Mouse (Mus musculus): Measurements from ENCODE around the gene Sypl.

Gene Sypl

DNA sequence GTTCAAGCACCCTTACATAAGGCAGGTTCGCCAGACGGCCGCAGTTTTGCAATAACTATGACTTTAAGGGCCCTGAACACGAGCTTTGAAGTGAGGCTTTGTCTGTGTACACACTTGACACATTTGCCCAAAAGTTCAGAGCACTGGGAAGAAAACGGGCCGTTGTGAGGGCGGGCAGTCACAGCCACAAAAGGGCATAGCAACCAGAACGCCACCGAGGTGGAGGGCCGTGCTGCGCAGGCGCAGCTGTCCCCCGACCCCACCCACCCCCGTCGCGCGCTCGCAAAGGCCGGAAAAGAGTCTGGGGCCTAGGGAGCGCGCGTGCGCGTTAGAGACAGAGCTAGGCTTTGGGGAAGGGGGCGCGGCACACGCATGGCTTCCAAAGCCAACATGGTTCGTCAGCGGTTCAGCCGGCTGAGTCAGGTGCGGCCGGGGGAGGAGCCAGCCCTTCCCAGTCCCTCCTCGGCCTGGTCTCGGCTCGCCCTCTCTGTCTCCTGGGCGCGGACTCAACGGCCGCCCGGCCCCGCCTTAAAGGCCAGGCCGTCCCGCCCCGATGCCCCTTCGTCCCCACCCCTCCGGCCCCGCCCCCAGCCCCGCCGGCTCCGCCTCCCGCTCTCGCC lies at the start of gene Sypl:
Gene Sypl (plus strand): TSS at position 296 of the 620 bp plus-strand sequence.
- DNase-seq (ENCODE audit: low spot score) = peak; percentile 99

DNA sequence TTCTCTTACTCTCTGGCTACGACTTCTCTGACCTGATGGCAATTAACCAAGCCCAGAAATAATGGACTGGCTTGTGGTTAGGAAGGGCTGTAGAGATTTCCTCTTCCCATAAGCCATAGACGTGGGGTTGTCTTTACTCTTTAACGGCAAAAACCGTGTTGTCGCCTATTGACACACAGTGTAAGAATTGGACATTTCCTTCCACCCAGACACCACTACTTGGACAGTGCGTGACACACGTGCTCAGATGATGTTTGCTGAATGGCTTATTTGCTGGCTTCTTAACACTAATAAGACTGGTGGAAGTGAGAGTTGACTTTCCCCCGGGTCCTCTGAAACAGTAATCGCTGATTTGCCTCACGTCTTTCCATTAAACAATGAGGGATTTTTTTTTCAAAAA lies 44.0 kb upstream of the Sypl start:
- no peak for DNase-seq (ENCODE audit: low spot score)

DNA sequence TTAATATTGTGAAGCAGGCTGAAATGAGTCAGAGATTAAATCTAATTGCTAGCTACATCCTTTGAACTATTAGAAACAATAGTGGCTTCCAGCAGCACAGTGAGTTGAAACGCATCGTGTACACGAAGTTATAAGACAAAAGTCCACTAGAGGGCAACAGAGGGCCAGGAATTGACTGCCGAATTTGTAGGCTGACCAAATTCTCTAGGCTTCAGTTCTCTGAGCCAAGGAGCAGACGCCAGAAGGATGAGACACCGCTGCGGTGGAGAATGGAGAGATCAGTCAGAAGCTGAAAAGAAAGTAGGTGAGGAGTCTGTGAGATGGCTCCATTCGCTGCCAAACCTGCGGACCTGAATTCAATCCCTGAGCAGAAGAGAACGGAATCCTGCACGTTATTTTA lies 43.6 kb upstream of the Sypl start:
- DNase-seq (ENCODE audit: low spot score) = peak; percentile 94

DNA sequence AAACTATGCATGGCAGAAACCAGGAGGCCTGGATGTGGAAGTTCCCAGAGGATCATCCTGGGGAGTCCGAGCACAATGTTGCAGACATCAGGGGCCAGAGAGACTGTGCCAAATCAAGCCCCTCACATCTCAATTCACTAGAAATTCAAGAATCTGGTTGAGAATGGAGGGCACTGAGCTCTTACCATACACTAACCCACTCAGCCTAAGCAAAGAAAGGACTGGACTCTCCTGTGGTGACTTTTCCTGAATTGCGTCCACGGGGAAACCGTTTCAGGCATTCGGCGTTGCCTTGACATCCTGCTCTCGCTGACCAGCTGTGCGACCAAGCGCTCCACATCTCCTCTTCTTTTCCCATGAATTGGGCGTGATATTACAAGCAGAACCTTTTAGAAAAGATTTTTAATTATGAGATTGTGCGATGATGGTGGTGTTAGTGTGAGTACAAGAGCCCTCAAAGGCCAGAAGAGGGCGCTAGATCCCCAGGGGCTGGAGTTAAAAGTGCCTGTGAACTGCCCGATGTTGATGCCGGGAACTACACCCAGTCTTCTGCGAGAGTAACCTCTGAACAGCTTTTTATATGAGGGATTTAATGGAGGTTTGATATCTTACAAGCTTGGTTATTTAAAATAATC lies 43.0 kb upstream of the Sypl start:
- peak; percentile 92 for DNase-seq (ENCODE audit: low spot score)

DNA sequence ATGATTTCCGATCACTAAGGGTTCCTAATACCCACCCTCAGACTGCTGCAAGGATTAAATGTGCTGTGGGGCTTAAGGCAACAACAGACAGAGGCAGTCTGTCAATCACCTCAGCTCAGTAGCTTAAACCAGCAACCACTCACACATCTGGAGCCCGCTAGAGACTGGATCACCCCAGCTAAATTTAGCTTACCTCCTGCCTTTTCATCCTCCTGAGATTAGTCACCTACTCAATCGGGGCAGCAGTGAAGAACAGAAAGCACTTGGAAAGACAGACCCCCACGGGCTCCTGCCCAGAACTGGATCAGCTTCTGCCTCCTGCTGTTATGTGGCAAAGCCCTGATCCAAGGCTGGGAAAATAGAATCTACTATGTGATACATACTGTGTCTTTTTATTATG lies 42.1 kb upstream of the Sypl start:
- no peak for DNase-seq (ENCODE audit: low spot score)

DNA sequence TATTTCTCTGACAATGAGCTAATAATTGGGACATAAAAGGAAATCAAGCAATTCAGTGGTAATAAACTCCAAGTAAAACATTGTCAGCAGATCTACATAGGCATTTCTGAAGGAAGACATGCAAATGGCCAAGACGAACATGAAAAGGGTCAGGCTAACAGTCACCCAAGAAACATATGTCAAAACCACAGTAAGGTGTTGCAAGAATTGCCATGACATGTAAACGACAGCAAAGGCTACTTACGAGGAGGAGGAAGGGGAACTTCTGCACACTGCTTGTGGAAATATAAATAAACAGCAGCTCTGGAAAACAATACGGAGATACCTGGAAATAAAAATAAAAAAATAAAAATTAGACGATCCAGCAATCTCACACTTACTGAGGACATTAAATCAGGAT lies 40.9 kb upstream of the Sypl start:
- DNase-seq (ENCODE audit: low spot score) = no peak

DNA sequence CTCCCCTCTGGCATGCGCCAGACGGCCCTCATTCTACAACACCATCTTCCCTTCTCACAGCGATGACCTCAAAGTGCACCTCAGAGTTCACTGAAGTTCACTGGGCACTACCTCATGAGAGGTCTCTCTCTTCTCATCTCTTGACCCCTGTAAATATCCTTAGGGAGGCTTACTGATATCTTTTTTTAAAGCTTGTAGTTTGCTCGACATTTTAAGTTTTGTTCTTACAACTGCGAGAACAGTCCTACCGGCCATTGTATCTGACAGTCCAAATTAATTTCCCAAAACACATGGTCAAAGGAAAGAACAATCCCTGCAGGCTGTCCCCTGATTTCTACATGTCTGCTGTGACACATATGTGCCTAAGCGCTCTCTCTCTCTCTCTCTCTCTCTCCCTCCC lies 35.0 kb upstream of the Sypl start:
- DNase-seq (ENCODE audit: low spot score) = no peak

DNA sequence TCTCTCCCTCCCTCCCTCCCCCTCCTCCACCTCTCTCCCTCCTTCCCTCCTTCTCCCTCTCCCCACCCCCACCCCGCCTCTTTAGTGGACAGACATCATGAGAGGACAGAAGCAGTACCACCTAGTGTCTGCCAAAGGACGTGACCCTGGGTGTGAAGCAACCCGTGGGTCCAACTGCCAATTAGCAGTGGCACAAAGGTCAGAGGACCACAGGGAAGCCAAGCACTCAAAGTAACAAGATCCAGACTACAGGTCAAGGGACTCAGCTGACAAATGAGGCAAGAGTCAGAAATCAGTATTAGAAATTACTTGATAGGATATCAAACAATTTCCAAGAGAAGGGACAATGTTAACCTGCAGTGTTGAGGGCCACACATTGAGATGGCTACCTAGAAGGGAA lies 34.6 kb upstream of the Sypl start:
- no peak for DNase-seq (ENCODE audit: low spot score)

DNA sequence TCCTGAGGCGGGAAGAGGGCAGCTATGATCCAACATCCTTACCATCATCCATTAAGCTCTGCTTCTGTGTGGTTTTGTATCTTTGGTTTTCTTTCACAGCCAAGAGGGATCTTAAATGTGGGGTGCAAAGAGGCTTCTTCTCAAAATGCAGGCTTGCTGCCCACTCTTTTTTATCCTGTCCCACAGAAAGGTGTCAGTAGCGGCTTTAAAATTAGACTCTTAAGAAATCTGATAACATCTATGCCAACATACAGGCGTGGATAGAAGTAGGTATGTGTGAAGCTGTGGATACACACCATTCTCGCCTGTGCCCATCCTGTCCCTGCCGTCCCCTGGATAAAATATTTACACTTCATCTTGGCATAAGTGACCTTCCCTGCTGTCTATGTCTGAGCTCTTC lies 34.2 kb upstream of the Sypl start:
- DNase-seq (ENCODE audit: low spot score) = no peak

DNA sequence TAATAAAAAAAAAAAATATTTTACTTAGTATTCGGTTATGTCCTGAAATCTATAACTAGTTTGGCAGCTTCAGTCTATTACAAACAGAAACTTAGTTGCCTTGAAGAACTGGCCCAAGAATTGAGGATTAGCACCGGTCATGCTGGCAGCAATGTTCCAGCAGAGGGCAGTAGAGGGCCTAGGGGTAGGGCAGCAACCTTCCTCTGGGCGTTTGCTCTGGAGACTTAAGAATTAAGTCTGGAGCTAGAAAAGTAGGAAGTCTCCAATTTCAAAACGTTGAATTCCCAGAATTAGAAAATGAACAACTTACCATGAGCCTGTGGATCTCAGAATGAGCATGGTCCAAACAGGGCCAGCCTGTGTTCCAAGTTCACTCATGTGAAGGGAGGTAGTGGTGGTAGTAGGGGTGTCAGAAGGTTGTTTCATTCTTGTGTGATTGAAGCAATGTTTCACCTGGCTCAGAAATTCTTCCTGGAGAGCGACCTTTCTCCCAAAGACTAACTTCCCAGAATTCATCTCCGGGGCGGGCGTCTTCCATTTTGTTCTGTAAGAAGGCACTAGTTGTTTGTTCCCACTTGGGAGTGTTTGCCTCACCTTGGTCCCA lies 33.4 kb upstream of the Sypl start:
- peak; percentile 59 for DNase-seq (ENCODE audit: low spot score)

DNA sequence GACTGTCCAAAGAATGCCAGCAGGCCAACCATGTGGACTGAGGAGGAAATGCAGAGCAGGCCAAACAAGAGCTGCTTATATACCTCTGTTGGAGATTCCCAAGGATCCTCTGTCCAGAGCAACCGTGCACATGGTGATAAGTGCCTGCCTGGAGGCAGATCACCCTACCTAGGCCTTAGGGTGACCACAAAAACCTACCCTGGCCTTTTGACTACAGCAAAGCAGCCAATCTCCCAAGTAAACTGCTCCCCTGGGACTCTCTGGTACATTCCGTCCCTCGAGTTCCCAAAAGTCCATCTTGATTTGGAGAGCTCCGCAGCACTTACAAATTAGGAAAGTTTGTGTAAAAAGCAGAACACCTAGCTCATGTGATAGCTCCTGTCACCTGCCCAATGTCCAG lies 32.6 kb upstream of the Sypl start:
- DNase-seq (ENCODE audit: low spot score) = no peak

DNA sequence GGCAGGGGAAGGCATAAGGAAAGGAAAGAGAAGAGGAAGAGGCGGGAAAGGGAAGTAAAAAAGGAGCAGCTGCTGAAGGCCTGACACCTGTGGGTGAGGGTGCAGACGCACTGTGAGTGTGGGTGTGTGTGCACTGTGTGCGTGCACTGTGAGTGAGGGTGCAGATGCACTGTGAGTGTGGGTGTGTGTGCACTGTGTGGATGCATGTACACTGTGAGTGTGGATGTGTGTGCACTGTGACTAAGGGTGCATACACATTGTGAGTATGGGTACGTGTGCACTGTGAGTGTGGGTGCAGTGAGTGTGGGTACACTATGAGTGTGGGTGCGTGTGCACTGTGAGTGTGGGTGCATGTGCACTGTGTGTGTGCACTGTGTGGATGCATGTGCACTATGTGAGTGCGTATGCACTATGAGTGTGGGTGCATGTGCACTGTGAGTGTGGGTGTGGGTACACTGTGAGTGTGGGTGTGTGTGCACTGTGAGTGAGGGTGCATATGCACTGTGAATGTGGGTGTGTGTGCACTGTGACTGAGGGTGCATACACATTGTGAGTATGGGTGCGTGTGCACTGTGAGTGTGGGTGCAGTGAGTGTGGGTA lies 32.1 kb upstream of the Sypl start:
- no peak for DNase-seq (ENCODE audit: low spot score)

DNA sequence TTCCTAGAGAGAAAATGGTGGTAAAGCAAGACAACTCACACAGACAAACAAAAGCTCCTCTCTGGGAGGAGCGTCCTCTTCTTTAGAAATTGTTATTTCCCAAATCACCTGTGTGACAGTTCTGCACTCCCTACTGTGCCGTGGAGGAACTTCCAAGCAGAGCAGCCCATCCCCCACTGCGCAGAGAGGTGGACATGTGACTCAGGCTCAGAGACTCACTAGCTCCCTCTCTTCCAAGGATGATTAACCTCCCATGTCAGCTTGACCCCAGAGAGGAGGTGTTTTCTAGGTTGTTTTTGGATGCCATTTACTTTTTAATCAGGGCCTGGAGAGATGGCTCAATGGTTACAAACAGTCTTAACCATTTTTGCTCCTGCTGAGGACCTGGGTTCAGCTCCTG lies 29.4 kb upstream of the Sypl start:
- DNase-seq (ENCODE audit: low spot score) = no peak

DNA sequence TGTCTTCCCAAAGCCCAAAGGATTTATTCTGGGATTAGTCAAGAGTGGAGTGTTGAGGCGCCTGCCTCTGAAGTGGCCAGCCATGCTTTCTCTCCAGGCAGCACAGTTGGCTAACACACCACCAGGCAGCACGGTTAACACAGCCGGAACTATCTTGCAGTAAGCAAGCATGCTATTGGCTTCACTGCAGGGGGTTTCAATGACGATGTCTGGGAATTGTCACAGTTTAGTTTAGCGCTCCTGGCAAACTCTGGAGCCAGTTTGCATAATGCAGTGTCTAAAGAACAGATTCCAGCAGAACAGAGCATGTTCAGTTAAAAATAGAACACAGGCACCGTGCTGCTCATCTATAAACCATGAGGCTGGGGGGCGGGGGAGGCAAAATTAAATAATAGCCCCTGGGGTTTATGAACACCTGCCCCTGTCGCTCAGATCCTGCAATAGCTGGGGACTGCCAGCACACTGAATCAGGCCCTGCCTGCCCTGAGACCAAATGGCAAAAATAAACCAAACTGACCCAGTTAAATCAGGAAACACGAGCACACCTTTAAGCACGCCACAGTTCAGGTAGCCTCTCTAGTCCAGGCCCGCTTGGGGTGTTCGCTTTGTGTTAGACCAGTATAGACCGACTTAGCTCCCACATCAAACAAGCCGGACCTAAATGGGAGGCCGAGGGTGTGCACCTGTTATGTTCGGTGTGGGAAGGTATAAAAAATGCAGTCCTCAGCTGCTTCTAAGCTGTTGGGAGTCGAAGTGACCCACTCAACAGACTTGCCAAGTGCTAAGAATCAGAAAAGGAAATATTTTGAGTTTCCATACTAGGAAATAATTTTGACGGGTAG lies 27.1 kb upstream of the Sypl start:
- DNase-seq (ENCODE audit: low spot score) = peak; percentile 32

DNA sequence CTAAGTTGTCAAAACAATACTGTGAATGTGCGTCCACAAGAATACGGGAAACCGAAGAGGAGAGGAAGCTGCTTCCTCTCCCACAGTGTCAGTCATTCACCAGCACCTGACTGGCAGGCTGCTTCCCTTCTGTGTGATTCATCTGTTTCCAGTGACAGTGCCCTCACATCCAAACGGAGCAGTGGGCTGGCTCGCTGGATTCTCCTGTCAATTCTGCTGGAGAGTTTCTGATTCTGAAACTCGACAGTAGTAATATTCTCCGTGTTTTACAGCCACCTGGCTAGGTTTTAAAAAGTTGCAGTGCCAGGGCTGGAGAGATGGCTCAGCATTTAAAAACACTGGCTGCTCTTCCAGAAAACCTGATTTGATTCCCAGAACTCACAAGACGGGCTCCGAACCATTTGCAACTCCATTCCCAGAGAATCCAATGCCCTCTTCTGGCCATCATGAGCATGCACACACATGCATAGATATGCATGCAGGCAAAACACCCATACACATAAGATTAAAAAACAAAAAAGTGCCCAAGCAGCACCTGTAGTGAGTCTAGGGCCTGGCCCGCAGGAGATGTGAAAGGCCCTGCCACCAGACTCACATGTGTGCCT lies 26.4 kb upstream of the Sypl start:
- no peak for DNase-seq (ENCODE audit: low spot score)

DNA sequence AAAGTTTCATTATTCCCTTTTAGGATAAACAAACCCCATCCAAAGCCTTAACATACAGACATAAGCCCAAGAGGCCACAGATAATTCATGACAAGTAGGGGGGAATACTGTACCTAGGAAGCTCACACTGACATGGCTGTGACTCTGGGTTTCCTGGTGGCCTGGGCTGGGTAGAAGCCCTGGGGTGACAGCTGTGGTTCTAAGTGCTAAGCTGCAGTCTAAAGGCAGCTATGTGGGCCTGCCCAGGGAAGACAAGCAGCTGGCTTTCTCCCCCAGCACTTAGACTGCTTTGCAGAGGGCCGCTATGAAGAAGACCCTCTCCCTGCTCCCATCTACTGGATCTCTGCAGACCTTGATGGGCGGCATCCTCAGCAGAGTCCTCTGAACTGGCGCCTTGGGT lies 25.5 kb upstream of the Sypl start:
- DNase-seq (ENCODE audit: low spot score) = no peak

DNA sequence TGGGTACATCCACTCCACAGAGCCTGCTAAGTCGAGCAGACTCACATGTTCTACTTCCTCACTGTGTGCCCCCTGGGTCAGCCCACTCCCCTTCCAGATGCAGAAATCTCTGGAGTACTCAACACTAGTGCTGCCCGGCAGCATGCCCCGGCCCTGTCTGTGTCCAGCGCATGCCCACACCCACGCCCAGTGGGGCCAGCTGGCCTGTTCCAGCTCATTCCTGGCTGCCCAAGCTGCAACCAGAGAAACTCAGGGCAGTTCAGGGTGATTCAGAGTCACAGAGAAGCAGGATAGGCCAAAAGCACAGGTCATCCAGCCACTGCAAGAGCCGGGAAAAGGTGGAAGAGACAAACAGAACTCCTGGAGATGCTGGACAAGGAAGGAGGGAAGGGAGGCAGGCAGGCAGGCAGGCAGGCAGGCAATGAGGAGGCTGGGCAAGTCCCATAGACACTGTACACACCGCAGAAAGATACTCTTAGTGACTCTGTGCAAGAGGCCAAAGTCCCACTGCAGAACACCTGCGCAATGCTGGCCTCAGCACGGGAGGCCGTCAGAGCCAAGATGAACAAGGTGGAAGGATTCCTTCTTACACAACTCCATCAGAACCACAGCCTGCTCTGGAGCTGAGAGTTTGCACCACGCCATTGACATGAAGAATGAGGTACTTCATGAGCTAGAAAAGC lies 23.7 kb upstream of the Sypl start:
- no peak for DNase-seq (ENCODE audit: low spot score)

DNA sequence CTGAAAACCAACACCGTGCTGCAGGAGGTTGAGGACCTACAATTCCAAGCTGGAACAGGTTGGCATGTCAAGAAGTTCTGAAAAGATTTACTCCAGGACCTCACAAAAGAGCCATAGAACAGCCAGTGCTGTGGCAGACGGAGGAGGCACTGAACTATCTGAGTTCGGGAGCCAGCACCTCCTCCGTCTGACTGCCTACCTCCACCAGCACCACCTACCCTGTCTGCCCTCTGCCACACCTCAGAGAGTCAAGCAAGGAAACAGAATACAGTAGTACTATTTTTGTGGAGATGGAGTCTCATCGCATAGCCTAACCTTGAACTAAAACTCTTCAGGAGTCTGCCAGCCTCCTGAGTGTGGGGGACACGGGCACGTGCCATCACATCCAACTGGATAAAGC lies 23.1 kb upstream of the Sypl start:
- no peak for DNase-seq (ENCODE audit: low spot score)

DNA sequence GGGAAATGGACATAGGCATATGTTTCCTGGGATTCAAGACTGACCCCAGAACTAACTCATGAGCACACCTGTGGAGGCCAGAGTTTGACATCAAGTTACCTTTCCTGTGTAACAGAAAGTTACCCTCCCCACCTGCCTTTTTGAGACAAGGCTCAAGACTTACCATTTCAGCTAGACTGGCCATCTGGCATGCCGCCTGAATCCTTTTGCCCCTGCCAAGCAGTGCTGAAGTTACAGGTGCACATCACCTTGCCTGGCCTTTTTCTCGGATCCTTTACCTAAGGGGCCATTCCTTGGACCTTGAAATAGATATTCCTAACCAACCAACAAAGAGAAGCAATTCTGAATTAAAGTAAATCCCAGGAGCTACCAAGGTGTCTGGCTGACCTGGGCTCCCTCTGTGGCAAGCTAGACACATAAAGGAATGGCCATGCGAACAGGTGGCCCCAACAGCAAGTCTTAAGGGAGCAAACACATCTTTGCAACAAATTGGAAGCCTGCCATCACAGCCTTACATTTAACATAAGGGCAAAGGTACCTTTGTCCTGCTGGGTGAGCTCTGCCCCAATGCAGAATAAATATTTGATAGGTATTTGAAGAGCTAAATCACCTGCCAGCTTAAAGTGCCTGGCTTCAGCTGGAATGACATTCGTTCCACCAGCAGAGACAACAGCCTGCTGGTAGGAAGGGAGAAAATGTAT lies 17.3 kb upstream of the Sypl start:
- DNase-seq (ENCODE audit: low spot score) = no peak

DNA sequence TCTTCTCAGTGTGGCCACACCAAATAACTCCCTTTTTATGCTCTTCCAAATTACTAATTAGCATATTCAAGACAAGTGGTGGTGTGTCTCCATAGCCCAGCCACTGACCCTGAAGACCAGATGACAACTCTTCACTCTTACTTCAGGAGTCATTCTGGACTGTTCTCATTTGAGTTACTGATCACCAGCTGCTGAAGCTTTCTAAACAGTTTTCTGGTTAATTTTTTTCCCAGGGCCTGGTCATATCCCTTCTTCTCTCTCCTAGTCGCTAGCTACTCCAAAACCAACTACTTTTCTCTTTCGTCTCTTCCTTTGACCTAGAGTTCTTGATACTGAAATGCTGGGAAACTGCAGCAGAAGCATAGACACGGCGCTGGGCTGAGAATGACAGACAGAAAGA lies 12.6 kb upstream of the Sypl start:
- DNase-seq (ENCODE audit: low spot score) = no peak

DNA sequence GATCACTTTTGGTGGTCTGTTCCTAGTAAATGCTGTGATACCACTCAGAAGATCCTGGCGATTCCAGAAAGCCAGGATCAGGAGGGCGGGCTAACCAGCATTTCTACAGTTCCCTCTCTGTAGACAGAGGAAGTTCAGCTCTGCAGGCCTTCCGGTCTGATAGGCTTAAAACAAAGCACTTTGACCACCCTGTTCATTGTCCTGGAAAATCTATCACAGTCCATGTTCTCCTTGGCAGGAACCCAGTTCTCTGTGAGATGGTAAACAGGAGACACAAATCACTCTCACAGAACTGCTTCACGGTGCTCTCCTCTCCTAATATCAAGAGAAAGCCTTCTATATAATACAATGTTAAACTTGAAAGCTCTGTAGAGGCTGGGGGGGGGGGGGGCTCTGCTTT lies 10.3 kb upstream of the Sypl start:
- DNase-seq (ENCODE audit: low spot score) = no peak

Measured in embryo, embryonic 10.5 days (tissue).